Mouse (Mus musculus) myocyte (in vitro differentiated cells): ENCODE results near the gene Dscaml1.

ENCODE experiments used
- POLR2A ChIP-seq: IDR thresholded peaks from one replicate; pipeline ENCODE4 v1.6.1; 2011; ENCODE audit warnings: low read depth, mild to moderate bottlenecking, control low read depth, moderate library complexity; ENCODE audit not compliant: insufficient read length
- REST ChIP-seq: IDR thresholded peaks from one replicate; pipeline ENCODE4 v1.6.1; 2011; ENCODE audit warnings: mild to moderate bottlenecking, control low read depth, moderate library complexity; ENCODE audit not compliant: insufficient read depth, insufficient read length
- SRF ChIP-seq: IDR thresholded peaks from one replicate; pipeline ENCODE4 v1.6.1; 2011; ENCODE audit warnings: low read depth; ENCODE audit not compliant: control insufficient read depth, insufficient read length
- USF1 ChIP-seq: IDR thresholded peaks from one replicate; pipeline ENCODE4 v1.6.1; 2011; ENCODE audit warnings: low read depth, mild to moderate bottlenecking, control low read depth, moderate library complexity

DNA sequence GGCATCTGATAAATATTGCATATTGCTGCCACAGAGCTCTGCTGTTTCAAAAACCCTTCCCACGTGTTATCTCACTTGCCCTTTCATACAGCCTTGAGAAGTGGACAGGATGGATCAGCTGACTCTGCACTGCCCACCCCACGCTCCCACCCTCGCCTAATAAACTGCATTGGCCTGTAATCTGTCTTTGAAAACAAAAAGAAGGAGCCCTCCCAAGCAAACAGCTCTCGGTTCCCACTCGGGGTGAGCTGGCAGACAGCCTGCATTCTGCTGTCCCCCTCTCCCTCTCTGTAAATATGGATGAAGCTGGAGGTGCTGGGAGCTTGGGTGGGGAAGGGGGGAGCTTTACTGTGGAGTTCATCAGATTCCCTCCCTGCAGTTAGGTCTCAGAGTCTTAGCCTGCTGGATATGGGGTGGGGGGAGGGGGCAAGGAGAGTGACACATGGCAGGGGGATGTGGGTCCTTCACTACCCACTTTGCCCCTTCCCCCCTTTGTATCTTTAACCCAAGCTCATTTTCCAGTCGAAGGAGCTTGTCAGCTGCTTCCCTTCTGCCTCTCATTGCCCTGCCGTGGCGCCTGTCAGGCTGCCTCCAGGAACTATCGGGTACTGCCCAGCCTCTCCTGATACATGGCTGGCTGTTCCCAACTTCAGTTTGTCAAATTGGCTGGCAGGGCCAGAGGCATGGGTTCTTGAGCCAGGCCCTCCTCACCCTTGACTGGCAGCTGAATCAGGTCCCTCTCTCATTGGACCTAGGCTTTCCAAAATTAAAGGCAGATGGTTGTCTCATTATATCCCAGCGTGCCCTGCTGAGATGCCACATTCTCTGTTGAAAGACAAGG is 45.8 kb upstream of the Dscaml1 start:
- TF ChIP-seq POLR2A: no peak
- TF ChIP-seq USF1: no peak
- TF ChIP-seq REST: no peak
- TF ChIP-seq SRF: no peak
